Mouse (Mus musculus): ENCODE results near the gene Jmjd8. TPM values are rescaled to one million over a fixed set of nuclear protein-coding genes. Genes with fewer than 3 reads are reported as not detected.
"Not testable (repeated sequence)": the region's sequence is repeated elsewhere in the genome, so short reads cannot be mapped to it uniquely, and the experiment has no call there.

Gene Jmjd8
- polyA plus RNA-seq, 1 experiment from 2014 or later = 52.0 TPM

- Histone ChIP-seq H3K4me3 (ENCODE audit: low read depth, low read length) (no peak overlapping the region), H3K27ac (ENCODE audit: low read length) (no peak overlapping the region), H3K27me3 (ENCODE audit: control insufficient read depth, insufficient read depth, low read depth, low read length) (no peaks in the 10 kb centered on the region), H3K9ac (ENCODE audit: low read depth, low read length) (no peak overlapping the region), H3K36me3 (ENCODE audit: control insufficient read depth, insufficient read depth, low read length) (no peaks in the 10 kb centered on the region), H3K9me3 (replicated peaks; ENCODE audit: control insufficient read depth, low read length, poor library complexity, severe bottlenecking) (no peaks in the 10 kb centered on the region), H3K4me1 (ENCODE audit: control insufficient read depth, insufficient read depth, low read length) (peaks cover 16% of the 10 kb centered on the region), H3K4me2 (ENCODE audit: low read length) (no peak overlapping the region)
- 86% methylated on average over 8 of the region's 8 CpGs for WGBS
- no peak for ATAC-seq
Observed at GRCm38 (mm10) chr17:25869498-25869897, 40.8 kb downstream of the Jmjd8 start.

DNA sequence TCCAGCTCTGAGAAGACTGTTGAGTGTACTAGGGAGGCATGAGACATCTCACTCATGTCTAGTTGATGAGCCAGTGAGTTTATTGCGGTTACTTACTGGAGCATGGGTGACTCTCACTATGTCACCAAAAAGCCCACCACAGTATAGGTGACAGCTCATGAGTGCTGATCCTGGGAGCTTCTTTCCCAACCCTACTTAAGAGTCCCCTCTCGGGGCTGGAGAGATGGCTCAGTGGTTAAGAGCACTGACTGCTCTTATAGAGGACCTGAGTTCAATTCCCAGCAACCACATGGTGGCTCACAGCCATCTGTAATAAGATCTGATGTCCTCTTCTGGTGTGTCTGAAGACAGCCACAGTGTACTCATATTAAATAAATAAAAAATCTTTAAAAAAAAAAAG is 41.3 kb downstream of the Jmjd8 start:
- no peak overlapping the region for H3K4me2 ChIP-seq (ENCODE audit: low read length)
- no peaks in the 10 kb centered on the region for H3K27me3 ChIP-seq (ENCODE audit: control insufficient read depth, insufficient read depth, low read depth, low read length)
- H3K4me1 ChIP-seq (ENCODE audit: control insufficient read depth, insufficient read depth, low read length) = peaks cover 16% of the 10 kb centered on the region
- no peak for ATAC-seq
- no peak overlapping the region for H3K27ac ChIP-seq (ENCODE audit: low read length)
- WGBS = 90% methylated on average over 2 of the region's 2 CpGs
- H3K4me3 ChIP-seq (ENCODE audit: low read depth, low read length) = no peak overlapping the region
- no peak overlapping the region for H3K9ac ChIP-seq (ENCODE audit: low read depth, low read length)
- H3K9me3 ChIP-seq (replicated peaks; ENCODE audit: control insufficient read depth, low read length, poor library complexity, severe bottlenecking) = no peaks in the 10 kb centered on the region
- no peaks in the 10 kb centered on the region for H3K36me3 ChIP-seq (ENCODE audit: control insufficient read depth, insufficient read depth, low read length)

DNA sequence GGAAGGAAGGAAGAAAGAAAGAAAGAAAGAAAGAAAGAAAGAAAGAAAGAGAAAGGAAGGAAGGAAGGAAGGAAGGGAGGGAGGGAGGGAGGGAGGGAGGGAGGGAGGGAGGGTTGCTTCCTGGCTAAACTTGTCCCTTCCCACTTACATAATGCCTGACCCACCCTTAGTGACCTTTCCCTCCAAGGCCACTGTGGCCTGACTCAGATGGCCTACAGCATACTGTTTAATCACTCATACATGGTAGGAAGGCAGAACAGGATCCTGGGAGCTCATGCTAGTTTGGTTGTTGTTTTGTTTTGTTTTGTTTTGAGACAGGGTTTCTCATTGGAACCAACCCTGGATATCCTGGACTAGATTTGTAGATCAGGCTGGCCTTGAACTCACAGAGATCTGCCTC is 42.9 kb downstream of the Jmjd8 start:
- not testable (repeated sequence) for H3K27me3 ChIP-seq (ENCODE audit: control insufficient read depth, insufficient read depth, low read depth, low read length); H3K4me3 ChIP-seq (ENCODE audit: low read depth, low read length); H3K27ac ChIP-seq (ENCODE audit: low read length); H3K9me3 ChIP-seq (replicated peaks; ENCODE audit: control insufficient read depth, low read length, poor library complexity, severe bottlenecking); H3K9ac ChIP-seq (ENCODE audit: low read depth, low read length); ATAC-seq; H3K4me2 ChIP-seq (ENCODE audit: low read length); H3K36me3 ChIP-seq (ENCODE audit: control insufficient read depth, insufficient read depth, low read length)
- peaks cover 23% of the 10 kb centered on the region for H3K4me1 ChIP-seq (ENCODE audit: control insufficient read depth, insufficient read depth, low read length)

- Histone ChIP-seq H3K9me3 (replicated peaks; ENCODE audit: control insufficient read depth, low read length, poor library complexity, severe bottlenecking) (no peaks in the 10 kb centered on the region), H3K4me1 (ENCODE audit: control insufficient read depth, insufficient read depth, low read length) (peaks cover 20% of the 10 kb centered on the region), H3K4me3 (ENCODE audit: low read depth, low read length) (no peak overlapping the region), H3K27ac (ENCODE audit: low read length) (no peak overlapping the region), H3K27me3 (ENCODE audit: control insufficient read depth, insufficient read depth, low read depth, low read length) (no peaks in the 10 kb centered on the region), H3K4me2 (ENCODE audit: low read length) (no peak overlapping the region), H3K9ac (ENCODE audit: low read depth, low read length) (no peak overlapping the region), H3K36me3 (ENCODE audit: control insufficient read depth, insufficient read depth, low read length) (peaks cover 2% of the 10 kb centered on the region; the same call in 1 of the 2 replicates)
- WGBS = 84% methylated on average over 3 of the region's 3 CpGs
- no peak for ATAC-seq
Observed at GRCm38 (mm10) chr17:25872676-25873075, 44.0 kb downstream of the Jmjd8 start.

- no peaks in the 10 kb centered on the region for H3K9me3 ChIP-seq (replicated peaks; ENCODE audit: control insufficient read depth, low read length, poor library complexity, severe bottlenecking)
- peak overlapping the region; percentile 93 for H3K27ac ChIP-seq (ENCODE audit: low read length)
- peak overlapping the region; percentile 62 for H3K4me3 ChIP-seq (ENCODE audit: low read depth, low read length)
- H3K4me2 ChIP-seq (ENCODE audit: low read length) = peak overlapping the region; percentile 77
- no peaks in the 10 kb centered on the region for H3K27me3 ChIP-seq (ENCODE audit: control insufficient read depth, insufficient read depth, low read depth, low read length)
- H3K36me3 ChIP-seq (ENCODE audit: control insufficient read depth, insufficient read depth, low read length) = peaks cover 11% of the 10 kb centered on the region
- no peak for ATAC-seq
- 82% methylated on average over 11 of the region's 11 CpGs for WGBS
- H3K4me1 ChIP-seq (ENCODE audit: control insufficient read depth, insufficient read depth, low read length) = peaks cover 17% of the 10 kb centered on the region
- H3K9ac ChIP-seq (ENCODE audit: low read depth, low read length) = peak overlapping the region; percentile 78
Observed at GRCm38 (mm10) chr17:25873405-25874147, 44.9 kb downstream of the Jmjd8 start.

DNA sequence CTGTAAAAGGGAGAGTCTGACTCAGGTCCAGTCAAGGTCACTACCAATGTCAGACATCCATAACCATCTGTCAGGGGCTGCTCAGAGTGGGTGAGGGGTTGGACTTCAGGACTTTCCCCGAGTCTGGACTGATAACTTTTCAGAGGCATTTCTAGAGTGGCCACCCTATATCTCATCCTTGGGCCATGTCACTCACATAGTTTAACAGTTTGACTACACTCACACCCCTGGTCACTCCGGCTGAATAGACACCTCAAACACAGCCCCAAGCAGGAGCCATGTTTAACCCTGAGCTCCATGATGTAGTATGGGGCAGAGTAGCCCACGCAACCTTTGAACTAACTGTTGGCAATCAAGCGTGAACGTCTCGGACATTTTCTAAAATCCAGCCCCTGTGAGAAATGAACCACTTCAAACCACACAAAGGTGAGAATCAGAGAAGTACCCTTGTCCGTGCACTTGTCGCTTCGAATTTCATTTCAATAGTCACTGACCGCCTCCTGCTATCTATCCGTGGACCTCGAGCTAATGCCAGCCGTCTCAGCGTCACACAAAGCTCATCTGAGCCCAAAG is 45.6 kb downstream of the Jmjd8 start:
- Histone ChIP-seq H3K27me3 (ENCODE audit: control insufficient read depth, insufficient read depth, low read depth, low read length) (no peaks in the 10 kb centered on the region), H3K4me3 (ENCODE audit: low read depth, low read length) (peak overlapping the region; percentile 62), H3K9me3 (replicated peaks; ENCODE audit: control insufficient read depth, low read length, poor library complexity, severe bottlenecking) (no peaks in the 10 kb centered on the region), H3K9ac (ENCODE audit: low read depth, low read length) (peak overlapping the region; percentile 78), H3K36me3 (ENCODE audit: control insufficient read depth, insufficient read depth, low read length) (peaks cover 11% of the 10 kb centered on the region), H3K27ac (ENCODE audit: low read length) (peak overlapping the region; percentile 93), H3K4me1 (ENCODE audit: control insufficient read depth, insufficient read depth, low read length) (peaks cover 17% of the 10 kb centered on the region), H3K4me2 (ENCODE audit: low read length) (peak overlapping the region; percentile 77)
- no peak for ATAC-seq
- 6% methylated on average over 14 of the region's 14 CpGs for WGBS

- ATAC-seq = peak; percentile 69
- Histone ChIP-seq H3K27me3 (ENCODE audit: control insufficient read depth, insufficient read depth, low read depth, low read length) (no peaks in the 10 kb centered on the region), H3K27ac (ENCODE audit: low read length) (peak within 1 kb of the TSS; percentile 93), H3K9me3 (replicated peaks; ENCODE audit: control insufficient read depth, low read length, poor library complexity, severe bottlenecking) (no peaks in the 10 kb centered on the region), H3K4me3 (ENCODE audit: low read depth, low read length) (peak within 1 kb of the TSS; percentile 62), H3K36me3 (ENCODE audit: control insufficient read depth, insufficient read depth, low read length) (peaks cover 11% of the 10 kb centered on the region), H3K9ac (ENCODE audit: low read depth, low read length) (peak within 1 kb of the TSS; percentile 85), H3K4me1 (ENCODE audit: control insufficient read depth, insufficient read depth, low read length) (peaks cover 17% of the 10 kb centered on the region), H3K4me2 (ENCODE audit: low read length) (peak within 1 kb of the TSS; percentile 77)
- under 1% methylated on average over 25 of the region's 25 CpGs for whole genome bisulfite sequencing
Observed at GRCm38 (mm10) chr17:25874721-25875170, 46.1 kb downstream of the Jmjd8 start, which contains the start of gene Mettl26. Gene Mettl26 (plus strand): TSS chr17:25875074.

GRCm38 (mm10) chr17:25875171-25876136 is 46.8 kb downstream of the Jmjd8 start:
- Histone ChIP-seq H3K4me3 (ENCODE audit: low read depth, low read length) (peak overlapping the region; percentile 62), H3K36me3 (ENCODE audit: control insufficient read depth, insufficient read depth, low read length) (peaks cover 11% of the 10 kb centered on the region), H3K4me2 (ENCODE audit: low read length) (peak overlapping the region; percentile 77), H3K9ac (ENCODE audit: low read depth, low read length) (peak overlapping the region; percentile 85), H3K27ac (ENCODE audit: low read length) (peak overlapping the region; percentile 93), H3K9me3 (replicated peaks; ENCODE audit: control insufficient read depth, low read length, poor library complexity, severe bottlenecking) (no peaks in the 10 kb centered on the region), H3K4me1 (ENCODE audit: control insufficient read depth, insufficient read depth, low read length) (peaks cover 20% of the 10 kb centered on the region), H3K27me3 (ENCODE audit: control insufficient read depth, insufficient read depth, low read depth, low read length) (no peaks in the 10 kb centered on the region)
- ATAC-seq = peak; percentile 93
- under 1% methylated on average over 59 of the region's 59 CpGs for WGBS

All from midbrain, embryonic 16.5 days (tissue).